Mouse (Mus musculus) forebrain, embryonic 11.5 days (tissue): Measurements from ENCODE around the gene Pabpn1l. TPM values are rescaled to one million over a fixed set of nuclear protein-coding genes. Genes with fewer than 3 reads are reported as not detected.

Source experiments
- ATAC-seq: fragments of 200-750 bp; cut with Nextera tagmentation; replicated peaks from 2 replicates; pipeline ENCODE4 v1.8.0; 2017; ENCODE audit warnings: moderate TSS enrichment; ENCODE audit not compliant: low FRiP score
- DNase-seq: peaks from one replicate; pipeline ENCODE4 v3.0.0-alpha.2; 2017; ENCODE audit warnings: low spot score
- H3K27ac ChIP-seq: fragments of 300-500 bp; sonication (generic); 2 replicates; pipeline ENCODE4 v1.5.1; 2014; ENCODE audit warnings: low read depth, low read length
- H3K27me3 ChIP-seq: fragments of 300-500 bp; sonication (generic); 2 replicates; pipeline ENCODE4 v1.6.1; 2014; ENCODE audit warnings: mild to moderate bottlenecking, low read length, mixed read lengths; ENCODE audit not compliant: control insufficient read depth, insufficient read depth
- H3K36me3 ChIP-seq: fragments of 300-500 bp; sonication (generic); 2 replicates; pipeline ENCODE4 v1.6.1; 2014; ENCODE audit warnings: mild to moderate bottlenecking, low read length, moderate library complexity, mixed read lengths; ENCODE audit not compliant: control insufficient read depth, insufficient read depth
- H3K4me1 ChIP-seq: fragments of 300-500 bp; sonication (generic); replicated peaks from 2 replicates; pipeline ENCODE4 v1.6.1; 2014; ENCODE audit warnings: low read length, mixed read lengths; ENCODE audit not compliant: control insufficient read depth, insufficient read depth
- H3K4me2 ChIP-seq: fragments of 300-500 bp; sonication (generic); 2 replicates; pipeline ENCODE4 v1.6.1; 2014; ENCODE audit warnings: low read depth, mild to moderate bottlenecking, low read length, moderate library complexity, mixed read lengths; ENCODE audit not compliant: severe bottlenecking
- H3K4me3 ChIP-seq: fragments of 300-500 bp; sonication (generic); 2 replicates; pipeline ENCODE4 v1.5.1; 2014; ENCODE audit warnings: low read depth, low read length
- H3K9ac ChIP-seq: fragments of 300-500 bp; sonication (generic); 2 replicates; pipeline ENCODE4 v1.6.1; 2014; ENCODE audit warnings: low read length
- H3K9me3 ChIP-seq: fragments of 300-500 bp; sonication (generic); 2 replicates; pipeline ENCODE4 v1.6.1; 2016; ENCODE audit warnings: low read length, mixed read lengths; ENCODE audit not compliant: control insufficient read depth
- WGBS: fragments of 180-500 bp; shearing (Covaris S2); extraction: QIAGEN DNeasy Blood & Tissue Kit; methylation state at CpG from one replicate; pipeline ENCODE4 v1.1.7; 2014; 5-methylcytosine and 5-hydroxymethylcytosine counted together
- polyA plus RNA-seq: library from polyadenylated mRNA; unstranded; fragments of >200 nt; fragmentation: Nextera tagmentation; extraction: Ambion mirVana; gene quantifications from 2 replicates; pipeline ENCODE4 v1.2.1, GENCODE M21; 2014

The Pabpn1l gene
- polyA plus RNA-seq, 1 experiment from 2014 or later: not detected

GRCm38 (mm10) chr8:122656056-122656999, 33.8 kb upstream of the Pabpn1l start:
- H3K4me1 ChIP-seq: no peaks in the 10 kb centered on the region
- 89% methylated on average over 13 of the region's 13 CpGs for WGBS
- H3K9ac ChIP-seq: no peak overlapping the region
- ATAC-seq: no peak
- H3K9me3 ChIP-seq: no peaks in the 10 kb centered on the region
- H3K27ac ChIP-seq: no peak overlapping the region
- no peak overlapping the region for H3K4me2 ChIP-seq
- no peak overlapping the region for H3K4me3 ChIP-seq
- no peaks in the 10 kb centered on the region for H3K36me3 ChIP-seq
- no peaks in the 10 kb centered on the region; the same call in 1 of the 2 replicates for H3K27me3 ChIP-seq
- DNase-seq: no peak

- Histone ChIP-seq H3K9me3 (no peaks in the 10 kb centered on the region), H3K27ac (no peak overlapping the region), H3K4me1 (no peaks in the 10 kb centered on the region), H3K4me3 (no peak overlapping the region), H3K4me2 (no peak overlapping the region), H3K36me3 (no peaks in the 10 kb centered on the region), H3K9ac (no peak overlapping the region), H3K27me3 (no peaks in the 10 kb centered on the region)
- DNase-seq (no peak), ATAC-seq (no peak)
- 85% methylated on average over 7 of the region's 7 CpGs for WGBS
Observed at GRCm38 (mm10) chr8:122654768-122655167, 32.2 kb upstream of the Pabpn1l start.

GRCm38 (mm10) chr8:122652643-122653042, 30.1 kb upstream of the Pabpn1l start:
- Histone ChIP-seq H3K9ac (no peak overlapping the region), H3K4me2 (no peak overlapping the region), H3K4me1 (no peaks in the 10 kb centered on the region), H3K36me3 (no peaks in the 10 kb centered on the region), H3K27ac (no peak overlapping the region), H3K27me3 (no peaks in the 10 kb centered on the region), H3K4me3 (no peak overlapping the region), H3K9me3 (no peaks in the 10 kb centered on the region)
- WGBS: 79% methylated on average over 6 of the region's 6 CpGs
- no peak for ATAC-seq
- DNase-seq: no peak

- Histone ChIP-seq H3K9ac (no peak overlapping the region), H3K27me3 (no peaks in the 10 kb centered on the region), H3K4me3 (no peak overlapping the region), H3K9me3 (no peaks in the 10 kb centered on the region), H3K4me1 (no peaks in the 10 kb centered on the region), H3K4me2 (no peak overlapping the region), H3K27ac (no peak overlapping the region), H3K36me3 (no peaks in the 10 kb centered on the region)
- WGBS: 79% methylated on average over 14 of the region's 16 CpGs
- ATAC-seq (no peak), DNase-seq (no peak)
Observed at GRCm38 (mm10) chr8:122651326-122651921, 28.9 kb upstream of the Pabpn1l start.

GRCm38 (mm10) chr8:122648192-122648970, 25.8 kb upstream of the Pabpn1l start:
- DNase-seq (no peak), ATAC-seq (no peak)
- Histone ChIP-seq H3K4me2 (no peak overlapping the region), H3K9me3 (no peaks in the 10 kb centered on the region), H3K27ac (no peak overlapping the region), H3K4me1 (no peaks in the 10 kb centered on the region), H3K9ac (no peak overlapping the region), H3K27me3 (no peaks in the 10 kb centered on the region), H3K4me3 (no peak overlapping the region), H3K36me3 (no peaks in the 10 kb centered on the region)
- WGBS: 74% methylated on average over 15 of the region's 15 CpGs

GRCm38 (mm10) chr8:122646337-122646736, 23.8 kb upstream of the Pabpn1l start:
- no peaks in the 10 kb centered on the region for H3K27me3 ChIP-seq
- no peak overlapping the region for H3K4me3 ChIP-seq
- no peaks in the 10 kb centered on the region for H3K36me3 ChIP-seq
- 92% methylated on average over 16 of the region's 16 CpGs for WGBS
- ATAC-seq: no peak
- H3K27ac ChIP-seq: no peak overlapping the region
- no peaks in the 10 kb centered on the region for H3K4me1 ChIP-seq
- H3K9ac ChIP-seq: no peak overlapping the region
- DNase-seq: no peak
- no peaks in the 10 kb centered on the region for H3K9me3 ChIP-seq
- no peak overlapping the region for H3K4me2 ChIP-seq

- no peak overlapping the region for H3K9ac ChIP-seq
- H3K4me2 ChIP-seq: no peak overlapping the region
- no peak overlapping the region for H3K27ac ChIP-seq
- peaks cover 2% of the 10 kb centered on the region; the same call in 1 of the 2 replicates for H3K4me1 ChIP-seq
- H3K9me3 ChIP-seq: no peaks in the 10 kb centered on the region
- no peak for ATAC-seq
- no peaks in the 10 kb centered on the region for H3K27me3 ChIP-seq
- no peak for DNase-seq
- H3K36me3 ChIP-seq: no peaks in the 10 kb centered on the region
- no peak overlapping the region for H3K4me3 ChIP-seq
- 80% methylated on average over 6 of the region's 6 CpGs for WGBS
Observed at GRCm38 (mm10) chr8:122644175-122644954, 21.8 kb upstream of the Pabpn1l start.

GRCm38 (mm10) chr8:122642071-122642470, 19.5 kb upstream of the Pabpn1l start:
- no peak overlapping the region for H3K4me2 ChIP-seq
- peaks cover 2% of the 10 kb centered on the region; the same call in 1 of the 2 replicates for H3K4me1 ChIP-seq
- H3K4me3 ChIP-seq: no peak overlapping the region
- H3K36me3 ChIP-seq: no peaks in the 10 kb centered on the region
- DNase-seq (no peak), ATAC-seq (no peak)
- H3K27ac ChIP-seq: no peak overlapping the region
- no peaks in the 10 kb centered on the region for H3K9me3 ChIP-seq
- no peaks in the 10 kb centered on the region for H3K27me3 ChIP-seq
- no peak overlapping the region for H3K9ac ChIP-seq
- WGBS: 79% methylated on average over 9 of the region's 9 CpGs
